Mouse (Mus musculus) inflammation-experienced regulatory T-cells, adult 6 months (primary cell): Measurements from ENCODE around the gene Gm49380. TPM values are rescaled to one million over a fixed set of nuclear protein-coding genes. Genes with fewer than 3 reads are reported as not detected.

ENCODE experiments used
- ATAC-seq: one replicate; pipeline ENCODE4 v1.8.0; 2017
- polyA plus RNA-seq, 3 experiments: library from polyadenylated mRNA; unstranded; fragments of 100-300 nt; shearing (Covaris generic); gene quantifications; one replicate each; pipeline ENCODE4 v1.2.1; 2017

Gm49380 gene
- not detected for polyA plus RNA-seq

DNA sequence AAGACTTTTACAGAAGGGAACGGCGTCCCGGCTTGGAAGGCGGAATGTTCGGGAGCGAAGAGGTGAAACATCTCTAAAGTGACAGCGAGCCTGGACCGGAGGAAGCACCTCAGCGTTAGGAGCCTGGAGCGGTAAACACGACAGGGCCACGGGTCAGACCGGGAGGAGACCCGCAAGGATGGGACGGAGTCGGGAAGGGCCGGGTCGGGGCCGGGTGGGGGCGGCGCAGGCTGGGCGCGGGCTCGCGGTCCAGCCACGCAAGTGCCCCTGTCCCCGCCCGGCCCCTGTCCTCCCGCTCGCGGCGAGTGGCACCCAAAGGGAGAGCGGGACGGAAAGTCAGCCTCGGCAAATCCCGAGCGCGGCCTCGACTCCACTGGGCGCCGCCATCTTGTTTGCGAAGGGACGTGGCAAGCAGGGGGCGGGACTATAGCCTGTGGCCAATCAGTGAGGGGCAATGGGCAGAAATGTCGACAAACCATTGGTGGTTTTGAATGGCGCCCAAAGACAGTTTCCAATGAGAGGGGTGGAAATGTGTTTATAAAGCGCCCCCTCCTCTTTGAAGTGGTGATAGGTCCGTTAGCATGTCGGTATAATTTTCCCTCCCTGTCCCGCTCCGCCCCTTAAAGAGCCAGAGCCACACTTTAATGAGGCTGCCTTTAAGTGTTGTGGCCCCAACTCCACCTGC is at the start of gene Gm49380, which contains the start of gene Rnf26:
Gene Gm49380 (minus strand): TSS at position 396 of the 685 bp plus-strand sequence.
Gene Rnf26 (minus strand): TSS at position 413 of the 685 bp plus-strand sequence.
- ATAC-seq, result peak; percentile 99

DNA sequence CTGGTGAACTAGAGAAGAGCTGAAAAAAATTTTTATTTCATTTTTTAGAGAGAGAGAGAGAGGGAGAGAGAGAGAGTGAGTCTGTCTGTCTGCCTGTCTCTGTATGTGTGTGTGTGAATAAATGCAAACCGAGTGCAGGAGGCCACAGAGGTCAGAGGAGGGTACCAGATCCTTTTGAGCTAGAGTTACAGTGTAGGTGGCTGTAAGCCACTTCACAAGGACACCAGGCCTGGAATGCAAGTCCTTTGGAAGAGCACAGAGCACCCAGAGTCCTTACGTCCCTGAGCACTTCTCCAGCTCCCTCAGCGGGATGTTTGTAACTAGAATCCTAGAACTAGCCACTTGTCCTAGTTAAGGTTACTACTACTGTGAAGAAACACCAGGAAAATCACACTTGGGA is 46.6 kb upstream of the Gm49380 start:
- no peak for ATAC-seq

DNA sequence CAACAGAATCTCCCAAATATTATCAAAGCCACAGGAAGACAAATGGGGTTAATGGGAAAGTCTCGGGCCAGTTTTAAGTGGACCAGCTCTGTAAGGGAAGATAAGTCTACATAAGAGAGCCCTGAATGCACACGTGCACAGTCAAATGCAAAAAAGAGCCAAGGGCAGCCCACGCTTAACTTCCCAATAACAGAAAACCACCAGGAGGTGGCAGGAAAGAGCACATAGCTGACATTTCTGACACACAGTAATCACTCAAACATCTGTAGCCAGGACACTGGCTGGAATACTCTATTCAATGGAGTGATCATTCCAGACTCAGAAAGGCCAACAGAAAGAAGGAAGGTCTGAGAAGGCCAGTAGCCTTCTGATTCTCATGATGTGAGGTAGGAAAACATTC is 34.0 kb upstream of the Gm49380 start:
- ATAC-seq, result no peak

DNA sequence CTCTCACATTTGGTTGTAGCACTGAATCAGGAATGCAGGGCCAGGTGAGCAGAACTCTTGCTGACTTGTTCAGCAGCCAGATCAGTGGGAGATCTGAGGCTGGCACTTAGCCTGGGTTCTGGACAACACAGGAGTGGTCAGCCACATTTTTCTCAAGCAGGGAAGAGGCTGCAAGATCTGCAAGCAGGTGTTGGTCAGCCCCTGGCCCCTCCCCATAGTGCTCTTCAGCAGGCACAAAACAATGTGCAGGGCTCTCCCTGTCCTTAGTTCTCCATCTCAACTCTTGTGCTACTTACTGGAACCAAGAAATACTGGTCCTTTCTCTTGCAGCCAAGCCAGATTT is 31.4 kb upstream of the Gm49380 start:
- no peak for ATAC-seq

DNA sequence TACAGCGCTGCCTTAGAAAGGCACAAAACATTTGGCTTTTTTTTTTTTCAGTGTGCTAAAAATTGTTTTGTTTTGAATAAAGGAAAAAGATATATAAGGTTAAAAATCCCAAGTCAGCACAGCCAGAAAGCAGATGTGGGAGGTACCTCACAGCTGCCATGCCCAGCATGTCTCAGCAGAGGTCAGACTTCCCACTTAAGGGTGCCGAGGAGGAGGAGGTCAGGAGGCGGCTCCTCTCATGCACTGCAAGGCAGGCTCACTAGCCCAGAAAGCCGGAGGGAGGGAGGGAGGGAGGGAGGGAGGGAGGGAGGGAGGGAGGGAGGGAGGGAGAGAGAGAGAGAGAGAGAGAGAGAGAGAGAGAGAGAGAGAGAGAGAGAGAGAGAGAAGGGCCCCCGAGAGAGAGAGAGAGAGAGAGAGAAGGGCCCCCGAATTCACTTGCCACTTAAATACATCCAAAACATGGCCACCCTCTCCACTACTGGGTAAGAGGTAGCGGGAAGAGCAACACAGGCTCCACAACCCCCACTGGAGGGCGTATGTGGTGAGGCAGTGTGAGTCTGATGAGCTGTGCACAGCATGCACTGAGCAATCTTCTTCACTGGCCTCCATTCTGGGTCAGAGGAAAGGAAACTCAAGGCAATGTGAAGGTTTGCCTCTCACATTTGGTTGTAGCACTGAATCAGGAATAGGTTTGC is 30.9 kb upstream of the Gm49380 start:
- ATAC-seq, result no peak

DNA sequence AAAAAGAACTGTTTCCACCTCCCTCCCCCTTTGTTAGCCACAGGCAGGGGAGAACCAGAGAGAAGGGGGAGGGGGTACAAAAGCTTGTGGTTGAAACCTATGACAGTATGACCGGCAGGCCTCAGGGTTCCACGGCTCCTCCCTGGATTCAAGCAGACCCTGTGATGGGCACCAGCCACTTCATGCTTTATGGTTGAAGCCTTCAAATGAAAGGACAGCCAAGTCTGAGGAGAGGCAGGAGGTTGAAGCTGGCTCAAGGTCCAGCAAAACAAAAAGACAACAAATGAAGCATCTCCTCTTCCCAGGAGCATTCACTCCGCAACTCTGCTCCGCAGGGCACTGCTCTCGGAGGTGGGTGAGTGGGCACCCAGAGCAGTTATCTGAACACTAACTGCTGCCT is 30.1 kb upstream of the Gm49380 start:
- no peak for ATAC-seq

DNA sequence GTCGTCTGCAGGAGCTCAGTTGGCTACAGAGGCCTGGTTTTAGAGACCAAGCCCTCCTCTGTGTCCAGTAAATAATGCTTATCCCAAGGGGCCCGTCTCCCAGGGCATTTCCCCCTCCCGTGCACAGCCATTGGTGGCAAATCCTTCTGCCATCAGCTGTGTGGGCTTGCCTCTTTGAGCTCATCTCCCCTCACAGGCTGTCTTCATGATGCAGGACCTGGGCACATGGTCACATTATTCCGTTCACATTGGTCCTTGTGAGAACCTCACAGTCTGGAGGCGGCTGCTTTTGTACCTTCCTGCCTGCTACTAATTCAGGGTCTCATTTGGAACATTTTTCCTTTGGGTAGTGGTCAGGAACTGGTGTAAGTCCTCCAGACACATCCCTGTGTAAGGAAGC is 28.7 kb upstream of the Gm49380 start:
- no peak for ATAC-seq

DNA sequence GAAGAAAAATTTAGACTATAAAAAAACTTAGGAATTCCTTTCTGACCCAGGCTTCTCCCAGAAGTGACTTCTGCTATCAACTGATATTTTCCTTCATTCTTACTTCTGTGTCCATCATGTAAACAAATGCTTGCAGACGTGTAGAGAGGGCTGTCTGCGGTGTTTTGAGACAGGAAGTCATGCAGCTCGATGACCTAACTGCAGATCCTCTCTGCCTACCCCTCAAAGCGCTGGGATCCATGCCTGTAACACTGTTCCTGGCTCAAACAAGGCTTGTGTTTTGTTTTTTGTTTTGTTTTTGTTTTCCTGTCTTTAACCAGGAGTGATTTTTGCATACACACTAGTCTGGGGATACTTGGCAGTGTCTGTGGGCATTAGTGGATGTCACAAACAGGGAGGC is 24.5 kb upstream of the Gm49380 start:
- no peak for ATAC-seq

DNA sequence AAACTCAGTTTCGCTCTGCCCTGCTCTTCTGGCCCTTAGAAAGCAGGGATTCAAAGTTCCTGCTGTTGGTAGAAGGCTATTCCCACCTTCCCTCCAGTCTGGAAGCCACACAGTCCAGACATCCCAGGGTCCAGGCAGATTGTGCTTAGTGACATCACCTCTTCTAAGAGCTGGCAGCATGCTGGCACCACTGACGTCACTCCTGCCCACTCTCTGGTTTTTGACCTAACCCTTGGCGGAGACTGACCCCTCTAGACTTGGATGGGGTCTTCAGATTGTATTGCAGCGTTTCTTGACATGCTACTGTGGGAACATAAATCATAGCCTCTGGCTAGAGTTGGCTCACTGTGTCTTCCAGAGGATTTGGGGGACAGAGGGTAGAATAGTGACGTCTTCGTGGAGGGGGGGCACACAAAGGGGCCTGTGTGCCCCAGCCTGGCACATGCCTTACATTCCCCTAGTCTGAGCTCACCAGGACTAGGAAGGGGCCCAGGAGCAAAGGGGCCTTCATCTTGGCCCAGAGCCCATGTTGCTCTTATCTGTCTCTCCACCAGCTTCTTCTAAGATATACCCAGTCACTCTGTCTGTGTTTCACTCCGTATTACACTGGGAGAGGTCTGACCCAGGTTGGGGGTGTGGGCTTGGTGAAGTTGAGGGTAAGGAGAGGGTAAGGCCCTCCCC is 22.6 kb upstream of the Gm49380 start:
- ATAC-seq, result no peak

DNA sequence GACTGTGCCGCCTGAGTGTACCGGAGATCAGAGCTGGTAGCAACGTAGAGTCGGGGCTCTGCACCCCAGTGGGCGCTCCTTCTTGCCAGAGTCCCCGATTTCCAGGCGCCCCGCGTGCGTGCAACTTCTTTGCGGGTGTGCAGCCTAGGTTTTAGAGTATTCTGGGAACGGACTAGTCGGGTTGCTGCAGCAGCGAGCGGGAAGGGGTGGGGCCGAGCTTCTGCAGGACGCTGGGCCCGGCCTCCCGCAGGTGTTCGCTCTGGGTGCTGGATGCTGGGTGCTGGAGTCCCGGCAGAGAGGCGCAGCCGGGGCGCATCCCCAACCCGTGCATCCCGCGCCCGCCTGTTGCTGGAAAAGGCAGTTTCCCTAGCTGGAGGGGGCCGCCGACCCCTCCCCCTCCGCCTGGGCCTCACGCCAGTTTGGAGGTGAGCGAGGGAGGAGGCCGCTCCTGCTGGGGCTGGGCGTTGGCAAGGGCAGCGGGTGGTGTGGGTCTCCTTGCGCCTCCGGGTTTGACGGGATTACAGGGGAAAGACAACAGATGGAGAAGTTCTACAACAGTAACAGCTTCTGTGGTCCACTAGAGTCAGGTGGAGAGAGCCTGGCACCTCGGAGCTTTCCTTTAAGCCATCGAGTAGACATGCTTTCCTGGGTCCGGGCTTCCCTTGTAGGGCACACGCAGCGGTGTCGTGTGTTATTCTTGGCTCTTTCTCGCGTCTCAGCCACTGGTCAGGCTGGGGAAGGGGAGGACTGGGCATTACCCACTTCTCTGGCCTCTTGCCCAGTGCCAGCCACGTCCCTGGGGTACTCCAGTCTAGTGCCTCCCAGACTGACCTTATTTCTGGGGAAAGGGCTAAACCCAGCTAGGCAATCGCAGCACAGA is 21.8 kb upstream of the Gm49380 start:
- ATAC-seq, result peak; percentile 19

DNA sequence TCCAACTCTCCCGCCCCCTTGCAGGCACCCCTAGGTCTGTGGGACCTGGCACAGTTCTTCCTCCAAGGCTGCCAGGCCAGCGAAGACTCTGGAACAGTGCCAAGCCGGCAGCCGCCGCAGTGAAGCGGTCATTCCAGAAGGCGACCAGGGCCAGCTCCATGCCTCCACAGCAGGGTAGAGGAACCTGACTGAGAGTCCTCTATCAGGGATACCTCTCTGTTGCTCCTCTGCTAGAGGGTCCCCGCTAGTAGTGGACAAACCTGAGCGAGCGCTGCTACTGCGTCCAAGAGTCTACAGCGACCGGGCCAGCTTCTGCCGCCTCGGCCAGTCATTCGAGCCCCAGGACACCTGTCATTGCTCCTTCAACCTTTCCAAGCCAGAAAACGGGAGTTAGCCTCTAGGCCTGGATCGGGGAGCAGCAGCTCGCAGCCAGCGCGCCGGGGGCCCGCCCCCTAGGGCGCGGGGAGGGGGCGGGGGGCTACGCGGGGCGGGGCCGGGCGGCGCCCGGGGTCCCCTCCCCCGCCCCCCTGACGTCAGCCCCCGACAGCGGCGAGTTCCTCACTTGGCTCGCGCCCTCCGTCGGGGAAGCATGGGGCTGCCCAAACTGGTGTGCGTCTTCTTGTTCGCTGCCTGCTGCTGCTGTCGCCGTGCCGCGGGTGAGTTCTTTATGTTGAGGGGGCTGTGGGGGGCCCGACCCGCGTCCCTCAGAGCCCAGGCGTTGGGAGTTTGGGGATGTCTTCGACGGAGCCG is 21.0 kb upstream of the Gm49380 start, which contains the start of gene Mcam:
Gene Mcam (plus strand): TSS at position 369 of the 750 bp plus-strand sequence.
- no peak for ATAC-seq

DNA sequence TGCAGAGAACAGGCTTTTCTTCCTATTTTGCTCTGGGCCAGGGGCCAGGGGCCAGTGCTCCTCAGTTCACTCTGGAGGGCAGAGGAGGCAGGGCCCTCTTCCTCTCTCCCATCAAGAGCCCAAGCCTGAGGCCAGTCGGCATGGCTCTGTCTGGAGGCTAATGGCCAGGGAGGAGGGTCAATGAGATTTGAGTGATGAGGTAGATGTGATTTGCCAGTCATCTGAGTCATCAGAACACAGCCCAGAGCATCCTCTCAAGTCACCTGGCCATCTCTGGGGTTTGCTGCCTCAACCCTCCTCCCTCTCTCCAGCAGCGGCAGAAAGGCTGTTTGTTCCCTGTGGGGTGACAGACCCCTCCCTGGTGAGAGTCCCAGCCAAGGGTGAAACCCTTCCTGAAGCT is 20.0 kb upstream of the Gm49380 start:
- ATAC-seq, result no peak

DNA sequence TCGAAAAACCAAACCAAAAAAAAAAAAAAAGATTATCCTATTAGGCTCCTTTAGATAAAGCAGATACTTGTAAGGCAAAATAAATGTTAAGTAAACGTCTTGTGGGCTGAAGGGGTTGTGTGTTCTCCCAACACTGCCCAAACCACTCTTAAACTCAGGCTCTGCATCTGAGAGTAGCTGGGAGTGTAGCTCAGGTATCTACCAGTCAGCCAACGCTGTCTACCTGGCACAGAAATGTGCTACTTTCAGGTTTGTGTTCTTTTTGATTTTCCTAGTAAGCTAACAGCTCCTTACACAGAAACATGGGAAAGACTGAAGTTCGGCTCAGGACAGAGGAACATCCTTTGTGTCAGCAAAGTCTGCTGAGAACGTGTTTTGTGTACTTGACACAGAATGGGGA is 18.9 kb upstream of the Gm49380 start:
- ATAC-seq, result no peak

DNA sequence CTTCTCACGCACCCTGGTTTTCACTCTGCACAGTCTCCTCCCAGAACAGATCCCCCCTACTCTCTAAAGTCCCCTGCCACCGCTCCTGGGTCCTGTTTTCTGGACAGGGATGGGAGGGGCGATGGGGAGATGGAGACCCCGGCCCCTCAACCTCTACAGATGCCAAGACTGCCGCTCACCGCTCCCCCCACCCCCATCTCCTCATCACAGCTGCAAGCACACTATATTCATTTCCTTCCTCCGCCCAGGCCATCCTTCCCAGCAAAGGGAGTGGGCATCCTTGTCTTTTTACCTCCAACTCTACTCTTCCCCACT is 17.9 kb upstream of the Gm49380 start:
- ATAC-seq, result no peak

DNA sequence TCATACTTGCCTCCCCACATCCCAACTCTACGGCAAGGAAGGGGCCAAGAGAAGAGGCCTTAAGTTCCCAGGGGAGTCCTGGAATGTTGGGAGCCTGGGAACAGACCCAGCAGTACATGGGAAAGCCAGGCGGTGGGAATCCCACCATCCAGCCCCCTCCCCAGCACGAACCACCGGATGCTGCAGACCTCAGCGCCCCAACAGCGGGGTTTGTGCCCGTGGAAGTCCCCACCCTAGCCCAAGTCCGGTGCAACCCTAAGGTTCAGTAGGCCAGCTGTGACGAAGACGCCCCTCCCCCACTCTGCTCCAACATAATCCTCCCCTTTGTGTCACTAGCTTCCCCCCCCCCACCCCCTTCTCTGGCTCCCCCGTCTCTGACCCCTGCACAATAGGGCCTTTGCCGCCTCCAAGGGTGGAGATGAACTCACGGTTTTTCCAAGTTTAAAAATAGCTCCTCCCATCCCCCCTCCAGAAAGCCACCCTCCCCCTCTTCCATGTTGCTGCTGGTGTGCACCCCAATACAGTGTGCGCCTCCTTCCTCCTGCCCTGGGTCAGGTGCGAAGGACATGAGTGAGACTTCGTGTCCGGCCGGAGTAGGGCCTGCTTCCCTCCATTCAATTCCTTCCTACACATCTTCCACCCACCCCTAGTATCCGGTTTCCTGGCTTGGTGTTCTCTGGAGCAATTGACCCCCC is 17.4 kb upstream of the Gm49380 start:
- no peak for ATAC-seq

DNA sequence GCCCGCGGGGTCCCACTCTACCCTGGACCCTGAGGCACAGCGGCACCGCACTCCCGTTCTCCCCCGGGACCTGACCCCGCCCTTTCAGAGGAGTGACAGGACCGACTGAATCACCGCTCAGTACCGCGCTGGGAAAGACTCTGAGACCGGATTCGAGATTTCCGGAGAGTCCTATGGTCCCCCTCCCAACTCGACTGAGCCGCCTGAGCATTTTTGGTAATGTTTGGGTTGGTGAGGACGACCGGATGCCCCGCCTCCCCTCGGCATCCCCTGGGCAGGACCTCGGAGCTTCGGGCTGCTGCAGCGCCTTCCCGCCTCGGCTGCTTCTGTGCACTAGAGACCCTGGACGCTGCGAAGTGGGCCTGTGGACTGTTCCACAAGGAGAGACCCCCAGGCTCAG is 16.7 kb upstream of the Gm49380 start:
- ATAC-seq, result peak; percentile 92

DNA sequence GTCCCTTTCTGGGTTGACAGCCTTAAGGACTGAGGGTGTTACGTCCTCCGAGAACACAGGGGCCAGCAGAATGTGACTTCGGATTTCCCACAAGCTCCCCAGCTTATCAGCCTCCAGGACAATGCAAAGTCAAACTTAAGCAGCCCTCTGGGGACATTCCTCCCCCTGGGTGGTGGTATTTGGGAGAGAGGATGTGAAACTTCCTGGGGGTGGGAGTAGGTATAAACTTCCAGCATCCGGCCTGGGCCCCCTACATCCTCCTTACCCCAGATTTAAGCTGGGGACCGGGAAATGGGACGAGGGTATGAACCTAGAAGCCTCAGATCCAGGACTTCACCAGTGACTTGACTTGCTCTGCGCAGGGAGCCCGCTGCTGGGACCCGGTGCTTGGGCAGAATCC is 16.3 kb upstream of the Gm49380 start:
- ATAC-seq, result peak; percentile 29

DNA sequence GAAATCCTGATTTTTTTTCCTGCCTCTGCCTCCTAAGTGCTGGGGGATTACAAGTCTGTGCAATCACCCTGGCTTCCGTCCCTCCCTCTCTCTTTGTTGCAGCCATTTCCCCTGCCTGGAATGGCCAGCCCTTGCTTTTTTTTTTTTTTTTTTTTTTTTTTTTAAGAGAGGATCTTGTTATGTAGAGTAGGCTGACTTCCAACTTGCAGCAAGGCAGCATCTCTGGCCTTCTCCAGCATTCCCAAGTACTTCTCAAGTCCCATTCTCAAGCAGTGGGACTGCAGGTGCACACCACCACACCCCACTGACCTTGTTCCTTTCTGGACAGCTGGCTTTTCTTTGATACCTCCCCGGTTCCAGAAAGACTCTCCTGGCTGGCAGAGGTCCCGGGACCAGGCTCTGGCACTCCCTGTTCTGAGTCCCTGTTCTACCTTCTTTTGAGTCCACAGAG is 14.1 kb upstream of the Gm49380 start:
- no peak for ATAC-seq

DNA sequence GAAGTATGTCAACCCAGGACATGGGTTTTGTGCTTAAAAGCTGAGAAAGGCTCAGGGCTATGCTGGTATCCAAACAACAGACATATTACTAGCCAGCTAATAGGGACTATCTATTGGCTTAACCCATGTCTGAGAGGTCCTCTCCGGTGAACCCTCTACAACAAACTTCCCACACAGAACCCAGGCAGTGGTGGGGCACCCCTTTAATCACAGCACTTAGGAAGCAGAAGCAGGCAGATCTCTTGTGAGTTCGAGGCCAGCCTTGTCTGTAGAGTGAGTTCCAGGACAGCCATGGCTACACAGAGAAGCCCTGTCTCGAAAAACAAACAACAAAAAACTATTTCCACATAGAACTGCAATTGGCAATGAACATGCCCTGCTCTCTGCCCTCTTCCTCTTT is 13.4 kb upstream of the Gm49380 start:
- ATAC-seq, result no peak

DNA sequence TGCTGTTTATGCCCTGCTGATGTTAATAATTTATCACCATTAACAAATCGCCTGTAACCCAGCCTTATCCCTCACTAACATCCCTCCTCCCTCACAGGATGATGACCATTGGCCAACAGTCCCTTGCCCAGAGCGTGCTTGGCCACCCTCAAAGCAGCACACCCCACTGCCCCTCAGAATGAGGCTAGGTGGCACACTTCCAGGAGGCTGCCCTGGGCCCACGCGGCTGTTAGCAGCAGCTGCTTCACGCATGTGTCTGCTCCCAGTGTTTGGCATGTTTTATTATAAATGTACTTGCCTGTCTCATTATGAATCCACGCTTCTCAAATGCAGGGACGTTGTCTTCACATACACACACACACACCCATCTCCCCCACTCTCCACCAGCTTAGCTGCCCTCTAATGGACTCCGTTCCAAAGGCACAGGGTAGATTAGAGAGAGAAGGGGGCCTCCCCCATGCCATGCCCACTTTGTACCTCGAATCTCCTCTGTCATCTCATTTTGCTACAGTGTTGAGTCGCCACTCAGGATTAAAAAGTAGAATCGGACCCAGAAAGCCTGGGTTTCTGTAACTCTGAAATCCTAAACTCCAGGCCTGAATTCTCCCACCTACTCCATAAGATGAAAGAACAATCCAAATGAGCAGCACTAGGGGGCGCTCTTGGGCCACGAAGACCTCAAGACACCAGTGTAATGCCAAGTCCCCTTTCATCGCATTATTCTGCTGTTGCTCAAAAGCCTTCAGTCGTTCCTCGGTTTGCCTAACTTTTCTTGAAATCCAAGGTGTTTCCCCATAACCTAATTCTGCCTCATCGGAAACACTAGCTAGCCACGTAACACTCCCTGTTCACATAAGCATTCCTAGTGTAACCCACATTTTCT is 12.5 kb upstream of the Gm49380 start:
- ATAC-seq, result peak; percentile 42
